Mouse (Mus musculus): ENCODE results near the gene Ano2.

GRCm38 (mm10) chr6:125858294-125858693 lies 168.1 kb downstream of the Ano2 start:
- TF ChIP-seq POLR2A (IDR thresholded peaks at IDR 0.05; ENCODE audit: borderline replicate concordance, extremely low read depth, low read depth, low read length) (no peak), CTCF (IDR thresholded peaks at IDR 0.05; ENCODE audit: insufficient read depth, low read length) (no peak)

Measured in lung, adult 2 months (tissue).